Mouse (Mus musculus) heart, embryonic 13.5 days (tissue): ENCODE data around the gene Btaf1. TPM values are rescaled to one million over a fixed set of nuclear protein-coding genes. Genes with fewer than 3 reads are reported as not detected.

Experiments
- ATAC-seq: fragments of 200-750 bp; cut with Nextera tagmentation; 2 replicates; pipeline ENCODE4 v1.8.0; 2017; ENCODE audit warnings: moderate TSS enrichment; ENCODE audit not compliant: insufficient number of reproducible peaks, low FRiP score, low TSS enrichment; ENCODE audit errors: extremely low read depth
- H3K27ac ChIP-seq: fragments of 300-500 bp; sonication (generic); replicated peaks from 2 replicates; pipeline ENCODE4 v1.5.1; 2015; ENCODE audit warnings: moderate library complexity, mild to moderate bottlenecking, inconsistent platforms
- H3K27me3 ChIP-seq: fragments of 300-500 bp; sonication (generic); replicated peaks from 2 replicates; pipeline ENCODE4 v1.6.1; 2015; ENCODE audit warnings: mild to moderate bottlenecking, inconsistent platforms
- H3K36me3 ChIP-seq: fragments of 300-500 bp; sonication (generic); 2 replicates; pipeline ENCODE4 v1.6.1; 2015; ENCODE audit warnings: mild to moderate bottlenecking, inconsistent platforms
- H3K4me1 ChIP-seq: fragments of 300-500 bp; sonication (generic); 2 replicates; pipeline ENCODE4 v1.6.1; 2015; ENCODE audit warnings: inconsistent platforms
- H3K4me2 ChIP-seq: fragments of 300-500 bp; sonication (generic); 2 replicates; pipeline ENCODE4 v1.6.1; 2015; ENCODE audit warnings: inconsistent platforms, mild to moderate bottlenecking, moderate library complexity
- H3K4me3 ChIP-seq: fragments of 300-500 bp; sonication (generic); 2 replicates; pipeline ENCODE4 v1.5.1; 2015; ENCODE audit warnings: moderate library complexity, mild to moderate bottlenecking, inconsistent platforms
- H3K9ac ChIP-seq: fragments of 300-500 bp; sonication (generic); 2 replicates; pipeline ENCODE4 v1.6.1; 2015; ENCODE audit warnings: inconsistent platforms, mild to moderate bottlenecking, moderate library complexity
- H3K9me3 ChIP-seq: fragments of 300-500 bp; sonication (generic); 2 replicates; pipeline ENCODE4 v1.6.1; 2016; ENCODE audit warnings: inconsistent platforms
- WGBS: fragments of 180-500 bp; shearing (Covaris S2); methylation state at CpG from one replicate; pipeline ENCODE4 v1.1.7; 2015; ENCODE audit warnings: mixed read lengths; 5-methylcytosine and 5-hydroxymethylcytosine counted together
- polyA plus RNA-seq: library from polyadenylated mRNA; unstranded; fragments of >200 nt; fragmentation: Nextera tagmentation; extraction: Ambion mirVana; gene quantifications from 2 replicates; pipeline ENCODE4 v1.2.1, GENCODE M21; 2015

The Btaf1 gene
- polyA plus RNA-seq, 1 experiment from 2014 or later: 6.5 TPM

DNA sequence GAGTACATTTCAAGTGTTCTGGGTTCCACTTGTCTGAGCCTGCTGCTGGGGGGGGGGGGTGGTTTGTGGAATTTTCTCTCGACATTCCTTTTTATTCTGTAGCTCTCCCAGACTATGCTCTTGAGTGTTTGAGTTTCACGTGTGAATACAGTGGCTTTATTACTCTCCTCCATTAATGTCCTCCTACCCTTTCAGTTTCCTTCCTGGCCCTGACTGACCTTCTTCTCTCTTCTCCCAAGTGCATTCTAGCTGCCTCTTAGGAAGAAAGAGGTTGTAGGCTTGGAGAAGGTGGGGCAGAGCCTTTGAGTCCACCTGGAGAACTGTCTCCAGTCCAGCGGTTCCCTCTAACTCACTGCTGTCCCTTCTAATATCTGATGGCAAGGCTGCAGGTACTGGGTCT lies 2.9 kb upstream of the Btaf1 start:
- Histone ChIP-seq H3K4me3 (no peak overlapping the region), H3K9me3 (no peaks in the 10 kb centered on the region), H3K9ac (no peak overlapping the region), H3K36me3 (no peaks in the 10 kb centered on the region), H3K27ac (no peak overlapping the region), H3K4me2 (no peak overlapping the region), H3K4me1 (peaks cover 28% of the 10 kb centered on the region), H3K27me3 (no peaks in the 10 kb centered on the region)
- WGBS: 59% methylated on average over 3 of the region's 3 CpGs
- ATAC-seq: no peak

DNA sequence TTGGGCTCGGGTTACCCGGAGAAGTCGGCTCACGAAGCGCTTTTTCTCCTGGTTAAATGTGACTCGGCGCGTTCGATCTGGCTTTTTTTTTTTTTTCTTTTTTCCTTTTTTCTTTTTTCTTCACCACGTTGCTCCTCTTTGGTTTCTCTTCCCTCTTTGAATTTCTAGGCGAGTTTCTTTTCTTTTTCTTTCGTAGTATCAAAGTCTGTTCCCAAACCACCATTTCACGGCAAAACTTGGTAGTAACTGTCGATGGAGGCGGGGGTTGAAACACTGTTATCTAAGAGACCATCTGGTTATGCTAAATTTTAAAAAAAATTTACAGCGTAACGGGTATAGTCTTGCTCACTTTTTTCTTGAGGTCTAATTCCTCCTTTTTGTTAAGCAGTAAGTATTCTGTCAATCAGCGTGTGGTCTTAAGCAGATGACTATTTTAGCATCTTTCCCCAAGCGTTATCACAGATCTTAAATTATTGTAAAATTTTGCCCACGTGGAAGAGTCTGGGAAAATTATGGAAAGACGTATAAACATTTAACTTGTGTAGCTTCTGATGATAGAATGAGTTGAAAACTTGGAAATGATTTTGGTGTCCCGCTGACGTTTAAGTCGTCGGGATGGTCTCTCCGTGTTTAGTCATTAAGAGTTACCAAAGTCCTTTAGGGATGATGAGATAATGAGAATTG lies 816 bp downstream of the Btaf1 start:
- WGBS: 1% methylated on average over 26 of the region's 26 CpGs
- H3K36me3 ChIP-seq: no peaks in the 10 kb centered on the region
- peak overlapping the region; percentile 94 for H3K4me2 ChIP-seq
- peaks cover 35% of the 10 kb centered on the region for H3K4me1 ChIP-seq
- H3K27ac ChIP-seq: peak overlapping the region; percentile 94
- H3K4me3 ChIP-seq: peak overlapping the region; percentile 97
- no peaks in the 10 kb centered on the region for H3K27me3 ChIP-seq
- H3K9me3 ChIP-seq: no peaks in the 10 kb centered on the region
- ATAC-seq: no peak
- H3K9ac ChIP-seq: peak overlapping the region; percentile 95

DNA sequence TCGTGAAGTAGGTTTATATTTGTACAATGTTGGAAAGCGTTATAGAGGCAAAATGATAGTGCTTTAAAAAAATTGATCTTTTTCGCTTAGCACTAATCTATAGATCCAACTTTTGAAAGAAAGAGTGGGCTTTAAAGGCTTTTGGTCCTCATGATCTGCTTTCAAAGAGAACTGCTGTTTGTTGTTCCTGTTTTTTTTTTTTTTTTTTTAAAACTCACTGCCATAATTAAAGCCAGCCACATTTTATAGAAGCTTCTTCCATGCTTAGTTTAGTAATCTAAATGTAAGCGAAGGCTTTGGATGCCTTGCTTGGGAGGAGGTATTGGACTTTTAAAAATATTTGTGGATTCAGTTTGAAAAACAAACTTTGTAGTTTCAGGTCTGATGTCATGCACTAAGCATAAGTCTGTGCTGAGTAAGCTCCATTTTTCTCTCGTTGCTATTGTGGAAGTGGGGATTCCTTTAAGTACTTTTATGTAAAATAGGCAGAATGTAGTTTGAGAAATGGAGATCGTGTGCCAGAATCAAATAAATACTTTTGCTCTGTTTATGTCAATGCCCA lies 2.0 kb downstream of the Btaf1 start:
- no peak for ATAC-seq
- Histone ChIP-seq H3K4me2 (peak overlapping the region; percentile 94), H3K4me1 (peaks cover 35% of the 10 kb centered on the region), H3K27me3 (no peaks in the 10 kb centered on the region), H3K36me3 (no peaks in the 10 kb centered on the region), H3K27ac (no peak overlapping the region), H3K9ac (no peak overlapping the region), H3K4me3 (peak overlapping the region; percentile 97), H3K9me3 (no peaks in the 10 kb centered on the region)
- WGBS: 81% methylated on average over 6 of the region's 6 CpGs

DNA sequence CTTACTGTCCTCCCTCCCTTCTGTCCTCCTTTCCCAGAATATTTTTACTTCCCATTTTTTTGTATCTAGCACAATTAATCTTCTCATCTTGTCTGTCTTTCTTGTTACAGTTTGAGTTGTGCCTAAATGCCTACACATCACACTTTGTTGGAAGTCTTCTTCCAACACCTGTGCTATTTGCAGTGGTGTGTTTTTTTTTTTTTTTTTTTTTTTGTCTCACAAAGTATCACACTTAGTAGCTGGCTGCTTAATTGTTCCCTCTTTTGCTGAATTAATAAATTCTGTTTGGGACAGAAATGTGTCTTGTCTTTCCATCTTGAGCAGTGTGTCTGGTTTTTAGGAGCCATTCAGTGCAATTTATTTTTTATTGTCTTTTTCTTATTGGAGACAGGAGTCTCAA lies 3.9 kb downstream of the Btaf1 start:
- Histone ChIP-seq H3K4me1 (peaks cover 34% of the 10 kb centered on the region), H3K9me3 (no peaks in the 10 kb centered on the region), H3K9ac (no peak overlapping the region), H3K4me3 (no peak overlapping the region), H3K36me3 (no peaks in the 10 kb centered on the region), H3K4me2 (no peak overlapping the region), H3K27ac (no peak overlapping the region), H3K27me3 (no peaks in the 10 kb centered on the region)
- no peak for ATAC-seq

DNA sequence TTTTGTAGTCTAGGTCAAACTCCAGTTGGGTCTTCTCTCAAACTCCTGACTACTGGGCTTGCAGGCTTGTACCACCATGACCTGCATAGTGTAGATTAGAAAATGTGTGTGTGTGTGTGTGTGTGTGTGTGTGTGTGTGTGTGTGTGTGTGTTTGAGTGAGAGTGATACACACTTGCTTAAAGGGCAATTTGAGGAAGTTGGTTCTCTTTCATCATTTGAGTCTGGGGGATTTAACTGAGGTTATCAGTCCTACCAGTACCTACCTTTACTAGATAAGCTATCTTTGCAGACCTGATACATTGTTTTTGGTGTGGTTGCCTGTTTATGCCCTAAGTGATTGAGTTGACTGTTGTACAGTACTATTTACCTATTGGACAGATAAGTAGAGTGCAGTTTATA lies 6.2 kb downstream of the Btaf1 start:
- Histone ChIP-seq H3K27me3 (no peaks in the 10 kb centered on the region), H3K9me3 (no peaks in the 10 kb centered on the region), H3K27ac (no peak overlapping the region), H3K9ac (no peak overlapping the region), H3K36me3 (peaks cover 4% of the 10 kb centered on the region; the same call in 1 of the 2 replicates), H3K4me3 (no peak overlapping the region), H3K4me1 (peaks cover 25% of the 10 kb centered on the region), H3K4me2 (no peak overlapping the region)
- no peak for ATAC-seq

DNA sequence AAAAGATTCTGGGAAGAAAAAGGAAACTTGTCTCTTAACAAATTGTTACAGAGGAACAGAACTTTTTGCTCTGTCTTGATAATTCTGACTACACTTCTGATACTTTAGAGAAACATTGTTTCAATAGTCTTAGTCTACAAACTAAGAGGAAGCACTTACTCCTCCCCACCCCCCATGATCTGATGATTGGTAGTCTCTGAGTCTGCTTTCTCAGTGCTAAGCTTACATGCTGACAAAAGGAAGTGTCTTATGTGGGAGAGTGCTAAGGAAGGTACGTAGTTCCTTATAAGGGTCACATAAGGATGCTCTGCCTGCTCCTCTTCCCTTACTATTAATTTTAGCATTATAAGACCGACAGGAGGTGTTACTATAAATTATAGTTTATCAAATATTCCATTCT lies 6.7 kb downstream of the Btaf1 start:
- no peak for ATAC-seq
- Histone ChIP-seq H3K4me3 (no peak overlapping the region), H3K9me3 (no peaks in the 10 kb centered on the region), H3K36me3 (peaks cover 4% of the 10 kb centered on the region; the same call in 1 of the 2 replicates), H3K27me3 (no peaks in the 10 kb centered on the region), H3K4me2 (no peak overlapping the region), H3K9ac (no peak overlapping the region), H3K4me1 (peaks cover 20% of the 10 kb centered on the region), H3K27ac (no peak overlapping the region)
- 75% methylated on average over 2 of the region's 2 CpGs for WGBS

DNA sequence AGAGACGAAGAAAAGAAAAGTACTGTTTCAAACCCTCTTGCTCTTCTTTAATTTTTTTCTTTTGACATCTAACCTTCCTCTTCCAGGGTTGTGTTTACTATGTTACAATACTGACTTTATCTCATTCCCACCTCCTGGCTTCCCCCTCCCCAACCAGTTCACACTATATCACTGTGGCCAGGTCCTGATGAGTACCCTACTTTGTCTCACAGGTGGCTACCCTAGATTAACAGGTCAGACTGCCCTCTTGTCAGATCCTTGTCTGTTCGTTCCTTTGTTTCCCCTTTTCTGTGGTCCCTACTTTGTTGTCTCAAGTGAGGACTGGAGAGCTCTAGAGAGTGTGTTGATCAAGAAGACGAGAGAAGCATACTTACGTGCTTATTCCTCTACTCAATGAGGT lies 10.4 kb downstream of the Btaf1 start:
- H3K36me3 ChIP-seq: peaks cover 4% of the 10 kb centered on the region; the same call in 1 of the 2 replicates
- no peak overlapping the region for H3K27ac ChIP-seq
- no peak overlapping the region for H3K4me3 ChIP-seq
- H3K4me2 ChIP-seq: no peak overlapping the region
- no peaks in the 10 kb centered on the region for H3K9me3 ChIP-seq
- no peak overlapping the region for H3K9ac ChIP-seq
- H3K4me1 ChIP-seq: 0 out of 2 replicates have a peak, but pooled peaks cover 3% of the 10 kb centered on the region
- 87% methylated on average over 4 of the region's 4 CpGs for WGBS
- ATAC-seq: no peak
- H3K27me3 ChIP-seq: no peaks in the 10 kb centered on the region

DNA sequence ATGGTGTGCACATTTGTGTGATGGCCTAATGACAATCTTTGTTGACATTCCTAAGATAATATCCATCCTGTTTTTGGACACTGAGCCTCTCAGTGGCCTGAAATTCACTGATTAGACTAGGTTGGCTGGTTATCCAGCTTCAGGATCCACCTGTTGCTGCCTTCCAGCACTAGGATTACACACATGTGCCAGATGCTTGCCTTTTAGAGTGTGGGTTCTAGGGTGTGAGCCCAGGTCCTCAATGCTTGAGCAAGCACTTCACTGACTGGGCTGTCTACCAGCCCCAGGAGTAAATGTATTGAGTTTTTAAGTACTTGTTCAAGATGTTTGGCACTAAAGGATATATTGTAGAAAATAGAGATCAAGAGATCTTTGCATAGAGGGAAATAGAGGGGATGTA lies 12.1 kb downstream of the Btaf1 start:
- no peak for ATAC-seq
- no peak overlapping the region for H3K4me3 ChIP-seq

DNA sequence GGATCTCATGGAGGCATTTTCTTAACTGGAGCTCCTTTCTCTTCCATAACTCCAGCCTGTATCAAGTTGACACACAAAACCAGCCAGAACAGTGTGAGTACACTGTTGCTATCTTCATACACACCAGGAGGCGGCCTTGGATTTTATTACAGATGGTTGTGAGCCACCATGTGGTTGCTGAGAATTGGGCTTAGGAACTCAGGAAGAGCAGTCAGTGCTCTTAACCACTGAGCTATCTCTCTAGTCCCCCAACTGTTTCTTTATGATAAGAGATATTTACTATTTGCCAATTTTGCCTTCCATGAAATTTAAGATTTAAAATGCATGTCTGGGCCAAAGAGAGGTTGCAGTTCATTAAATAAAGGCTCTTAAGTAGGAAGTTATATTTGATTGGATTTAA lies 14.2 kb downstream of the Btaf1 start:
- no peak for ATAC-seq
- Histone ChIP-seq H3K4me2 (no peak overlapping the region), H3K9ac (no peak overlapping the region), H3K36me3 (peaks cover 9% of the 10 kb centered on the region), H3K4me1 (0 out of 2 replicates have a peak, but pooled peaks cover 3% of the 10 kb centered on the region), H3K4me3 (no peak overlapping the region), H3K9me3 (no peaks in the 10 kb centered on the region), H3K27me3 (no peaks in the 10 kb centered on the region), H3K27ac (no peak overlapping the region)
- WGBS: 83% methylated on average over 1 of the region's 1 CpGs

More for the DNA sequence above, 12.1 kb downstream of the Btaf1 start:
- peaks cover 4% of the 10 kb centered on the region; the same call in 1 of the 2 replicates for H3K36me3 ChIP-seq
- 0 out of 2 replicates have a peak, but pooled peaks cover 3% of the 10 kb centered on the region for H3K4me1 ChIP-seq
- H3K9ac ChIP-seq: no peak overlapping the region
- no peaks in the 10 kb centered on the region for H3K9me3 ChIP-seq
- H3K27me3 ChIP-seq: no peaks in the 10 kb centered on the region
- H3K4me2 ChIP-seq: no peak overlapping the region
- H3K27ac ChIP-seq: no peak overlapping the region

DNA sequence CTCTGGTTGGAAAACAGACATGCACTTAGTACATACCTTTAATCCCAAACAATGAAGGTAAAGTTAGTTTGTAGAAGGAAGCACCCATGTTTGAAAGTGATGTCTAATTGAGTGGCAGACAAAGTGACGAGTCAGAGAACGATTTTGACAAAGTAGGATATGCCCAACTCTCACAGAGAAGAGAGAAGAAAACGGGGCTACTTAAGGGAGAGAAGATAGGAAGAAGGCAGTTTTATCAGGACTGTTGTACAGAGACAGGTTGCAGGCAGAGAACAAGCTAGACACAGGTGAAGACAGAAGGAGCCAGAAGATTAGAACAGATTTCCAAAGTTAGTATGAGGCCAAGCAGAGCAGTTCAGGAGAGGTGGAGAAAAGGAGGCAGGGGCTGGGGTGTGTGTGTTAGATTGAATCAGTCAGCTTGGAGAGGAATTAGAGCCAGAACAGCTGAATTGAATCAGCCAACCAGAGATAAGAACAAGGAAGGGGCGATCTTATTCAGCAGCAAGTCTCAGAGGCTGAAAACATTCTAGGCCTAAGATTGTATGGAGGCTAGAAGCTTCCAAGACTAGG lies 27.8 kb downstream of the Btaf1 start:
- Histone ChIP-seq H3K4me2 (no peak overlapping the region), H3K4me1 (peaks cover 11% of the 10 kb centered on the region), H3K4me3 (no peak overlapping the region), H3K27ac (no peak overlapping the region), H3K9ac (no peak overlapping the region), H3K9me3 (no peaks in the 10 kb centered on the region), H3K36me3 (peaks cover 30% of the 10 kb centered on the region), H3K27me3 (no peaks in the 10 kb centered on the region)
- no peak for ATAC-seq
- 37% methylated on average over 4 of the region's 4 CpGs for WGBS

DNA sequence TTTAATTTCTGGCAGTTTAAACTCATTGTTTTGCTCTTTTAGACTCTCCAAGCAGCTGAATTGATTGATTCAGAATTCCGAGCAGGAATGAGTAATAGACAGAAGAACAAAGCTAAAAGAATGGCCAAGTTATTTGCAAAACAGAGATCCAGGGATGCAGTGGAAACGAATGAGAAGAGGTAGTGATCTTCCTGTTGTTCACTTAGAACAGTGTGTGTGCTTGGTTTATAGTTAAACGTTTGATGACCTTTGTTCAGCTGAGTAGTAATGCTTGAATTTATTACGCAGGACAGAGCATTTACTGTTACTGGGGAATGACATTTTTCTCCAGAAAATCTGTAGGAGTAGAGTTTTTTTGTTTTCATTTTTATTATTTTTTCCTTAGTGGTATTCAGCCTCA lies 32.5 kb downstream of the Btaf1 start:
- H3K9me3 ChIP-seq: no peaks in the 10 kb centered on the region
- H3K27me3 ChIP-seq: no peaks in the 10 kb centered on the region
- peaks cover 7% of the 10 kb centered on the region for H3K4me1 ChIP-seq
- no peak overlapping the region for H3K27ac ChIP-seq
- no peak overlapping the region for H3K4me3 ChIP-seq
- ATAC-seq: no peak
- WGBS: 92% methylated on average over 4 of the region's 4 CpGs
- no peak overlapping the region for H3K4me2 ChIP-seq
- H3K36me3 ChIP-seq: peaks cover 54% of the 10 kb centered on the region
- H3K9ac ChIP-seq: no peak overlapping the region

DNA sequence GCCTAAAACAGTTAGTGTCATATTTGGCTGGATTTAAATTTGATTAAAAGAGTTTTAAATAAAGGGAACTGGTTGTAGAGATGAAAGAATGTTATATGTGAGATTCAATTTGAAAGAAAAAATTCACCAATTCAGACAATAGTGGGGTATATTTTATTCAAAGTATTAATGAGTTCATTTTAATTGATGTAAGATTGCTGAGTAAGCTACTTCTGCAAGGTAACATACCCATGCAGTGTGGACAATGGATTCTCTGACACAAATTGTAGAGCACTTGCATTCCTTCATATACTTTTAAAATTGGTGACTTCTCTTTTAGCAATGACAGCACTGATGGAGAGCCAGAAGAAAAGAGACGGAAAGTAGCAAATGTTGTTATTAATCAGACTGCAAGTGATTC lies 35.4 kb downstream of the Btaf1 start:
- 90% methylated on average over 1 of the region's 1 CpGs for WGBS
- ATAC-seq: no peak

More for the DNA sequence above, 35.4 kb downstream of the Btaf1 start:
- Histone ChIP-seq H3K27ac (no peak overlapping the region), H3K4me3 (no peak overlapping the region), H3K9me3 (no peaks in the 10 kb centered on the region), H3K36me3 (peaks cover 79% of the 10 kb centered on the region), H3K4me1 (no peaks in the 10 kb centered on the region), H3K27me3 (no peaks in the 10 kb centered on the region), H3K9ac (no peak overlapping the region), H3K4me2 (no peak overlapping the region)
